Comparison of ENCODE assay signal across 8 mouse cellular contexts in genomic region chr1:183146795-183147194, GRCm38 (mm10).
DNase-seq lines count a peak whose midpoint lies in the region; ATAC-seq lines count a peak whose summit lies in the region.

No protein-coding gene starts in this region.

- peaks cover 51% of the 10 kb centered on the region for H3K4me1 ChIP-seq in heart, embryonic 12.5 days (replicated peaks)
- H3K4me1 ChIP-seq in brown adipose tissue, adult 24 weeks (ENCODE audit: control insufficient read depth, insufficient read depth, insufficient read length, low read length), result peaks cover 11% of the 10 kb centered on the region
- peaks cover 12% of the 10 kb centered on the region for H3K4me1 ChIP-seq in hindbrain, embryonic 11.5 days (replicated peaks; ENCODE audit: control insufficient read depth, insufficient read depth, low read length)
- H3K4me1 ChIP-seq in liver, embryonic 16.5 days (ENCODE audit: control insufficient read depth, low read depth, low read length), result peaks cover 3% of the 10 kb centered on the region

- WGBS in heart, embryonic 12.5 days, result 23% methylated on average over 9 of the region's 9 CpGs
- 16% methylated on average over 9 of the region's 9 CpGs for WGBS in hindbrain, embryonic 11.5 days
- 39% methylated on average over 9 of the region's 9 CpGs for WGBS in liver, embryonic 16.5 days (ENCODE audit: insufficient replicate concordance)

- ATAC-seq in heart, embryonic 12.5 days (ENCODE audit: insufficient number of reproducible peaks, low FRiP score), result no peak
- ATAC-seq in hindbrain, embryonic 11.5 days (ENCODE audit: low FRiP score), result no peak
- peak; percentile 25; the same call in 1 of the 2 replicates for ATAC-seq in liver, embryonic 16.5 days (ENCODE audit: low read depth)

- peak overlapping the region; percentile 54 for H3K4me2 ChIP-seq in heart, embryonic 12.5 days
- no peak overlapping the region; the same call in 1 of the 2 replicates for H3K4me2 ChIP-seq in hindbrain, embryonic 11.5 days (replicated peaks; ENCODE audit: low read depth, low read length)
- H3K4me2 ChIP-seq in liver, embryonic 16.5 days (ENCODE audit: low read depth, low read length), result peak overlapping the region; percentile 44; the same call in 1 of the 2 replicates

- H3K9me3 ChIP-seq in heart, embryonic 12.5 days (replicated peaks), result no peaks in the 10 kb centered on the region
- no peaks in the 10 kb centered on the region for H3K9me3 ChIP-seq in hindbrain, embryonic 11.5 days (ENCODE audit: control insufficient read depth, low read length)
- H3K9me3 ChIP-seq in liver, embryonic 16.5 days (replicated peaks; ENCODE audit: control insufficient read depth, low read length), result no peaks in the 10 kb centered on the region

- H3K27ac ChIP-seq in heart, embryonic 12.5 days (ENCODE audit: poor library complexity, severe bottlenecking), result no peak overlapping the region
- no peak overlapping the region for H3K27ac ChIP-seq in brown adipose tissue, adult 24 weeks (replicated peaks; ENCODE audit: low read depth, low read length)
- no peak overlapping the region for H3K27ac ChIP-seq in hindbrain, embryonic 11.5 days (ENCODE audit: low read depth, low read length)
- no peak overlapping the region for H3K27ac ChIP-seq in liver, embryonic 16.5 days (ENCODE audit: low read length)

- no peak for DNase-seq in heart, adult 8-10 months (ENCODE audit: low spot score)
- peak; percentile 38 for DNase-seq in hindbrain, embryonic 11.5 days (ENCODE audit: low spot score)
- DNase-seq in ovary, adult 18-20 months (ENCODE audit: low spot score), result no peak
- DNase-seq in layer of hippocampus, adult 18-20 months (ENCODE audit: low spot score in 2 of 2), result no peak
- DNase-seq in adrenal gland, adult (ENCODE audit: inconsistent age in 2 of 2, low spot score in 1 of 2), result no peak

- H3K4me3 ChIP-seq in heart, embryonic 12.5 days, result no peak overlapping the region
- peak overlapping the region; percentile 50 for H3K4me3 ChIP-seq in brown adipose tissue, adult 24 weeks (ENCODE audit: insufficient read depth, low read depth, low read length)
- 0 out of 2 replicates have a peak overlapping the region, but pooled peaks have one; percentile 0 for H3K4me3 ChIP-seq in hindbrain, embryonic 11.5 days (ENCODE audit: low read depth, low read length)
- H3K4me3 ChIP-seq in liver, embryonic 16.5 days (ENCODE audit: low read depth, low read length), result peak overlapping the region; percentile 35

- H3K27me3 ChIP-seq in heart, embryonic 12.5 days (replicated peaks), result no peaks in the 10 kb centered on the region
- no peaks in the 10 kb centered on the region for H3K27me3 ChIP-seq in hindbrain, embryonic 11.5 days (ENCODE audit: control insufficient read depth, insufficient read depth, low read length)
- no peaks in the 10 kb centered on the region for H3K27me3 ChIP-seq in liver, embryonic 16.5 days (ENCODE audit: control insufficient read depth, insufficient read depth, low read depth, low read length)

- H3K9ac ChIP-seq in heart, embryonic 12.5 days, result peak overlapping the region; percentile 55
- no peak overlapping the region for H3K9ac ChIP-seq in hindbrain, embryonic 11.5 days (ENCODE audit: low read depth, low read length)
- H3K9ac ChIP-seq in liver, embryonic 16.5 days (ENCODE audit: low read depth, low read length), result no peak overlapping the region; the same call in 1 of the 2 replicates

- no peaks in the 10 kb centered on the region for H3K36me3 ChIP-seq in heart, embryonic 12.5 days
- no peaks in the 10 kb centered on the region for H3K36me3 ChIP-seq in hindbrain, embryonic 11.5 days (ENCODE audit: control insufficient read depth, insufficient read depth, low read length)
- H3K36me3 ChIP-seq in liver, embryonic 16.5 days (ENCODE audit: control insufficient read depth, insufficient read depth), result no peaks in the 10 kb centered on the region
